Mouse (Mus musculus): ENCODE data around the gene Apoc2. TPM values are rescaled to one million over a fixed set of nuclear protein-coding genes. Genes with fewer than 3 reads are reported as not detected.
"Not testable (repeated sequence)": the region's sequence is repeated elsewhere in the genome, so short reads cannot be mapped to it uniquely, and the experiment has no call there.

The Apoc2 gene
- polyA plus RNA-seq, 1 experiment from 2014 or later = 2.7 TPM

DNA sequence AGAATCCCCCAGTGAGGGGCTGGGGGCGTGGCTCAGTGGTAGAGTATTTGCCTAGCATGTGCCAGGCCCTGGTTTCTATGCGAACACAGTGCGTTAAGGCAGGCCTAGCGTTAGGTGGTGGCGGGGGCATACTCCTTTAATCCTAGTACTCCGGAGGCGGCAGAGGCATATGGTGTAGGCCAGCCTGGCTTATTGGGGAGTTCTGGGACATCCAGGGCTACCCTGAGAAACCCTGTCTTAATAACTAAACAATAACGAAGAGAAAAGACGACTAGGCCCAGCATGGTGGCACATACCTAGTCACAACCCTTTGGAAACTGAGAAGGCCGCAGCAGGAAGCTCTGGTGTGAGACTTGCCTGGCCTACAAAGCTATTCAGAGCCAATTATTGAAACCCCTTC is 10.4 kb upstream of the Apoc2 start:
- peaks cover 9% of the 10 kb centered on the region for H3K4me1 ChIP-seq
- no peak overlapping the region for H3K4me3 ChIP-seq
- H3K4me2 ChIP-seq = no peak overlapping the region
- no peaks in the 10 kb centered on the region for H3K27me3 ChIP-seq
- no peak for ATAC-seq (ENCODE audit: insufficient number of reproducible peaks, low FRiP score, low TSS enrichment, low read depth)
- no peak overlapping the region for H3K27ac ChIP-seq
- H3K9me3 ChIP-seq = no peaks in the 10 kb centered on the region
- 92% methylated on average over 10 of the region's 10 CpGs for WGBS
- no peak overlapping the region for H3K9ac ChIP-seq
- no peaks in the 10 kb centered on the region for H3K36me3 ChIP-seq

DNA sequence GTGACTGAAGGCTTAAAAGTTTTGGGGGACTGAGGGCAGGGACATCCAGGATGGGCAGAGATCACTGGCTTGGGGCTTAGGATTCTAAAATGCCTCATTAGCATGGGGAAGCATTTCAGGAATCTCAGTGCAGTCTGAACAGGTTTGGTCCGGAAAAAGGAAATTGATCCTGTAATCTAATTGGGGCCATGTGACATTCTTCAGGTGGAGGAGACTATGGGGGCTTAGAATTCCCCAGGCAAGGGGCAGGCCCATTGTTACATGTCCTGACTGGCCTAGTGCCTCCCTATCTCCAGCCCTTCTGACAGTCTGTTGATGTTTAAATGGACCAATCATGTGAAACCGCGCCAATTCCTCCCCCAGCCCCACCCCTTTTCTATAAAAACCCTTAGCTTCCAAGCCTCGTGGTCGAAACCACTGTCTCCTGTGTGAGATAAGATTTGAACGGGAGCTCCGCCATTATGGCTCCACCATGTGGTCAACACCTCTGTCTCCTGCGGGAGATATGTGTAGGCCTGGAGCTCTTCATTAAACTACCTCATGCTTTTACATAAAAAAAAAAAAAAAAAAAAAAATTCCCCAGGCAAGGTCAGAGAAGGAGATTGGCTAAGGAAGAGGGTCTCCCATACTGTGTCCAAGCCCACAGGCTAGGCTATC is 9.3 kb upstream of the Apoc2 start:
- not testable (repeated sequence) for H3K27me3 ChIP-seq; H3K36me3 ChIP-seq; H3K4me1 ChIP-seq; H3K9me3 ChIP-seq; H3K4me2 ChIP-seq; H3K4me3 ChIP-seq; H3K27ac ChIP-seq; ATAC-seq (ENCODE audit: insufficient number of reproducible peaks, low FRiP score, low TSS enrichment, low read depth); H3K9ac ChIP-seq
- 60% methylated on average over 8 of the region's 8 CpGs for WGBS

DNA sequence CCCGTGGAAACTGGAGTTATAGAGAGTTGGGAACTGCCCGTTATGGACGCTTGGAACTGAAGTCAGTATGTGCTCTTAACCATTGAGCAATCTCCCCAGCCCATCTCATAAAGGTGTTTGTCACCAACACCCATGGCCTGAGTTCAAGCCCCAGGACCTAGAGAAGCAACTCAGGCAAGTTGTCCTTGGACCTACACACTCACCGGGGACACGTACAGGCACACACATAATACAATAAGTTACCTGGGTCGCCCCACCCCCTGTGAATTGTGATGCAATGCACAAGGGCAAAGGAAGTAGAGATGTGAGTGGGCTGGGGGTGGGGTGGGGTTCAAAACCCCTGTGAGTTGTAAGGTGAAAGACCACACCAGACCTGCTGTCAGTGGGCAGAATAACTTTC is 8.8 kb upstream of the Apoc2 start:
- no peak for ATAC-seq (ENCODE audit: insufficient number of reproducible peaks, low FRiP score, low TSS enrichment, low read depth)
- Histone ChIP-seq H3K9me3 (no peaks in the 10 kb centered on the region), H3K9ac (no peak overlapping the region), H3K4me2 (no peak overlapping the region), H3K36me3 (no peaks in the 10 kb centered on the region), H3K27me3 (no peaks in the 10 kb centered on the region), H3K4me3 (no peak overlapping the region), H3K4me1 (no peaks in the 10 kb centered on the region), H3K27ac (no peak overlapping the region)
- WGBS = 79% methylated on average over 6 of the region's 6 CpGs

DNA sequence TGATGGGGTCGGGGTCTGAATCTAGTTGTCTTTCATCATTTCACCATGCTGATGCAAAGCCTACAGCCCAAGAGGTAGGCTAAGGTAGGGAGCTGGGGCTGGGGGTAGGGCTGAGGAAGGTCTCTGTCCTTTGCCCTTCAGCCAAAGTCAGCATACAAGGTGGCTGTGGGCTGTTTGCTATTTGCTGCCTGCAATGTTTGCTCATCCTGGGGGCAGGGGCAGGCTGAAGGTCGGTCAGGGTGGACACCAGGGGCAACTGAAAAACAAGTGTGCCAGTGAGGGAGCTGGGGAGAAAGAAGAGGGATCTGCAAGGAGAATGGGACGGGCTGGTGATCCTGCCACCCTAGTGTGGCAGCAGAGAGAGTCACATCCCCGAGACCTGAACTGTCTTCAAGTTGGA is 7.6 kb upstream of the Apoc2 start:
- Histone ChIP-seq H3K4me1 (no peaks in the 10 kb centered on the region), H3K36me3 (no peaks in the 10 kb centered on the region), H3K27me3 (no peaks in the 10 kb centered on the region), H3K27ac (no peak overlapping the region), H3K4me2 (no peak overlapping the region), H3K9me3 (no peaks in the 10 kb centered on the region), H3K4me3 (no peak overlapping the region), H3K9ac (no peak overlapping the region)
- ATAC-seq (ENCODE audit: insufficient number of reproducible peaks, low FRiP score, low TSS enrichment, low read depth) = no peak
- WGBS = 61% methylated on average over 4 of the region's 4 CpGs

DNA sequence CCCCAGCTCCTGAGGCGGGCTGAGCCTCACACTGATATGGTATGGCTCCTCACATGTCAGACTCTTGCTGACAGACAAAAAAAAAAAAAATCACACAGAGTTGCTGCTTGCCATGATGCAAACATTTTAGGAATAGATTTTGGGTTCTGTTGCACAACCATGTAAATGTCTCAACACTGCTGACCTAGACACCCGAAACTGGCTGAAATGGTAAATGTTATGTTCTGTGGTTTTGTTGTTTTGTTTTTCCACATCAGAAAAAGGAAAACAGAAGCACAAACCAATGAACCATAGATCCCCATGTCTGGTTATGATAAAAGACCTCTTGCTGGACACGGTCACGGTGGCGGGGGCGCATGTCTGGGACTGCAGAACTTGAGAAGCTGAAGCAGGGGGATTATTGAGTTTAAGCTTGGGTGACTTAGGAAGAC is 6.0 kb upstream of the Apoc2 start:
- no peak for ATAC-seq (ENCODE audit: insufficient number of reproducible peaks, low FRiP score, low TSS enrichment, low read depth)
- H3K4me1 ChIP-seq = no peaks in the 10 kb centered on the region
- no peak overlapping the region for H3K4me2 ChIP-seq
- 83% methylated on average over 6 of the region's 6 CpGs for WGBS
- no peak overlapping the region for H3K27ac ChIP-seq
- H3K36me3 ChIP-seq = no peaks in the 10 kb centered on the region
- no peaks in the 10 kb centered on the region for H3K9me3 ChIP-seq
- no peaks in the 10 kb centered on the region for H3K27me3 ChIP-seq
- no peak overlapping the region for H3K9ac ChIP-seq
- no peak overlapping the region for H3K4me3 ChIP-seq

DNA sequence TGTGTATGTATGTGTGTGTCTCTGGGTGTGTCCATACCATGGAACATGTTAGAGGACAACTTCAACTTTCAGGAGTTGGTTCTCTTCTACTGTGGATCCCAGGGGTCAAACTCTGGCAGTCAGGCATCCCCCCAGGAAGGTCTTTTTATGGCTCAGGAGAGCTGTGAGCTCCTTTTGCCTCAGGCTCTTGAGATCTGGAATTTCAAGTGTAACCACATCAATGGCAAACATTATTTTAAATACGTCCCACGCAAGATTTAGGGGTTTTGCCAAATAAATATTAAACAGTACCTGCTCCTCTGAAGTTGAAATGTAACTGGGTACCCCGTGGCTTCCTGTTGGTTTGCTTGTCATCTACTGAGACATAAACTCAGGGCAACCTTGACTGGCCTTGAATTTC is 5.2 kb upstream of the Apoc2 start:
- ATAC-seq (ENCODE audit: insufficient number of reproducible peaks, low FRiP score, low TSS enrichment, low read depth) = no peak
- 33% methylated on average over 3 of the region's 3 CpGs for WGBS

DNA sequence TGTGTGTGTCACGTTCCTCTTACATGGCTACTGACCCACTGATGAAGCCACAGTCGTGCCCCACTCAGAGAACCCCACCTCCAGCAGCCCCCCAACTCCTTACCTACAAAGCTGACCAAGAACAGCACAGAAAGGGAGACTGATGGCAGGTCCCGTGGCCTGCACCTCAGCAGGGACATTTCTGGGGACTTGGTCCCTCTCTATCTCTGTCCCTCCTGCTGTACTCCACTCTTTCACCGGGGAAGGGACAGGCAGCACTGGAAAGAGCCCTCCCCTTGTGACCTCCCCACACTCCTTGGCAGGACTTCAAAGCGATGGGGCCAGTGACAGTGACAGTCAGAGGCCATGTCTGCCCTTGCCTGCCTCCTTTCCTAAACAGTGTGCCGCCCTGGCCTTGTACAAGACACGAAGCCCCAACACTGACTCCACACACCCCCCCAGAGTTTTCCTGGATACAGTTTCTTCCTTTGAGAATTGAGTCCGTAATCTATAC is 3.5 kb upstream of the Apoc2 start, which contains the start of the genes Gm44805 and Apoc4:
Gene Gm44805, minus strand, starts transcription at position 222 of the 493 bp plus-strand sequence.
Gene Apoc4, minus strand, starts transcription at position 278 of the 493 bp plus-strand sequence.
- Histone ChIP-seq H3K4me1 (no peaks in the 10 kb centered on the region), H3K36me3 (no peaks in the 10 kb centered on the region), H3K27me3 (no peaks in the 10 kb centered on the region), H3K4me3 (no peak within 1 kb of the TSS), H3K4me2 (no peak within 1 kb of the TSS), H3K9ac (no peak within 1 kb of the TSS), H3K27ac (no peak within 1 kb of the TSS), H3K9me3 (no peaks in the 10 kb centered on the region)
- ATAC-seq (ENCODE audit: insufficient number of reproducible peaks, low FRiP score, low TSS enrichment, low read depth) = no peak
- 59% methylated on average over 8 of the region's 8 CpGs for WGBS

More for the DNA sequence above, 5.2 kb upstream of the Apoc2 start:
- H3K27ac ChIP-seq = no peak overlapping the region
- no peaks in the 10 kb centered on the region for H3K9me3 ChIP-seq
- H3K27me3 ChIP-seq = no peaks in the 10 kb centered on the region
- no peak overlapping the region for H3K4me2 ChIP-seq
- no peak overlapping the region for H3K9ac ChIP-seq
- no peak overlapping the region for H3K4me3 ChIP-seq
- no peaks in the 10 kb centered on the region for H3K36me3 ChIP-seq
- H3K4me1 ChIP-seq = no peaks in the 10 kb centered on the region

DNA sequence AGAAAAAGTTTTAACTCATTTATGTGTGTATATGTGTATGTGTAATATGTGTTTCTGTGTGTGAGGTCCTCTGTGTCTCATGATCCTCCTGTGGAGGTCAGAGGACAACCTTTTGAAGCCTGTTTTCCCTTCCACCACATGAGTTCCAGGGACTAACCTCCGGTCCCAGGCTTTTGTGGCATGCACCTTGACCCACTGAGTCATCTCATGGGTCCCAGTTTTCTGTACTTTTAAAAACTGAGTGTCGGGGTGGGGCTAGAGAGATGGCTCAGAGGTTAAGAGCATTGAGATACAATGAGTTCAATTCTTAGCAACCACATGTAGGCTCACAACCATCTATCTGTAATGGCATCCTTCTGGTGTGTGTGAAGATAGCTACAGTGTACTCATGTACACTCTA is 3.0 kb upstream of the Apoc2 start:
- no peaks in the 10 kb centered on the region for H3K9me3 ChIP-seq
- H3K4me3 ChIP-seq = no peak overlapping the region
- H3K9ac ChIP-seq = no peak overlapping the region
- H3K27me3 ChIP-seq = no peaks in the 10 kb centered on the region
- H3K4me1 ChIP-seq = no peaks in the 10 kb centered on the region
- 86% methylated on average over 2 of the region's 2 CpGs for WGBS
- no peak overlapping the region for H3K27ac ChIP-seq
- ATAC-seq (ENCODE audit: insufficient number of reproducible peaks, low FRiP score, low TSS enrichment, low read depth) = no peak
- H3K4me2 ChIP-seq = no peak overlapping the region
- H3K36me3 ChIP-seq = no peaks in the 10 kb centered on the region

DNA sequence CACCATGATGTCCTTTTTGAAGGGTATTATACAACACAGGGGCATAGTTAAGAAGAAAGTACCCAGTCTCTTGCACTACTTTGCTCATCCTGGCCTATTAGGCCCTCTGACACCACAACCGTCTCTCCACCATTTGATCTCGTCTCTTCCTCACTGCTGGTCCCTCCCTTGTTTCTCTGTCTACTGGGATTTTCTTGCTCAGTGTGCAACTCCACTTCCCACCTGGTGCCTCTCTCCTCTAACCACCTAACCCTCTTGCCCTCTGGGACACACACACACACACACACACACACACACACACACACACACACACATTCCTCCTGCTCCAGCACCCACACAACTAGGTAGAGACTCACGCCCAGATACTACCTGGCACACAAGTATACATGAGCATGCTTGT is 1.2 kb upstream of the Apoc2 start:
- Histone ChIP-seq H3K9ac (no peak overlapping the region), H3K36me3 (no peaks in the 10 kb centered on the region), H3K4me1 (no peaks in the 10 kb centered on the region), H3K4me2 (no peak overlapping the region), H3K27me3 (no peaks in the 10 kb centered on the region), H3K9me3 (no peaks in the 10 kb centered on the region), H3K4me3 (no peak overlapping the region), H3K27ac (no peak overlapping the region)
- no peak for ATAC-seq (ENCODE audit: insufficient number of reproducible peaks, low FRiP score, low TSS enrichment, low read depth)
- 84% methylated on average over 3 of the region's 3 CpGs for WGBS

DNA sequence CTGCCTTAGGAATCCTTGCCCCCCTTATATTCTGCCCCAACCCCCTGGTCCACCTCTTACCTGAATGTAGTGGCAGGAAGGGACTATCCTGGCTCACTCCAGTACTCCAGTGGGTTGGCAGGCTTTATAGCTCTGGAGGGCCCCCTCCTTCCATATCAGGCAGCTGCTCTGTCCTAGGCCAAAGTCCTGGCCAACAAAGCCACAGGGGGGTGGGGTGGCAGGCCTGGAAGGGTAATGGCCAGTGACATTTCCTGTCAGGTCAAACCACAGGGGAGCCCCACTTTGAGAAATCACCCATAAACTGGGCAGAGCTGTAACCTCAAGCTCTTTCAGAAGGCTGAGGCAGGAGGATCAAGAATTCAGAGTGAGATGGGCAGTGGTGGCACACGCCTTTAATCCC is 1.1 kb downstream of the Apoc2 start:
- ATAC-seq (ENCODE audit: insufficient number of reproducible peaks, low FRiP score, low TSS enrichment, low read depth) = no peak
- no peak overlapping the region for H3K4me3 ChIP-seq
- H3K4me1 ChIP-seq = no peaks in the 10 kb centered on the region
- no peak overlapping the region for H3K4me2 ChIP-seq
- no peak overlapping the region for H3K27ac ChIP-seq
- no peaks in the 10 kb centered on the region for H3K27me3 ChIP-seq
- H3K9ac ChIP-seq = no peak overlapping the region
- H3K9me3 ChIP-seq = no peaks in the 10 kb centered on the region
- 50% methylated on average over 1 of the region's 1 CpGs for WGBS
- H3K36me3 ChIP-seq = no peaks in the 10 kb centered on the region

DNA sequence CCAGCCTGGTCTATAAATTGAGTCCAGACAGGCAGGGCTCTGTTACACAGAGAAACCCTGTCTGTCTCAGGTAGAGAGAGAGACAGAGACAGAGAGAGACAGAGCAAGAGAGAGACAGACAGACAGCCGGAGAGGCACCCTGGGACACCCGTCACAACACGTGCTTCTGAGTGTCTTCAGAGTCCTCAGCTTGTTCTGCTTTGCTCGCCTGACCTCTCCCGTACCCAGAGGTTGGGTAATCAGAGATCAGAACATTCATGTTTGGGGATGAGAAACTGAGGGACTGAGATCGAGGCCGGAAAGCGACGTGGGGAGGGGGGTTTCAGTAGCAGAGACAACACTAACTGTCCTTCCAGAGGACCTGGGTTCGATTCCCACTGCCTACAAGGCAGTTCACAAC is 1.9 kb downstream of the Apoc2 start:
- Histone ChIP-seq H3K27ac (no peak overlapping the region), H3K9me3 (no peaks in the 10 kb centered on the region), H3K36me3 (no peaks in the 10 kb centered on the region), H3K4me3 (no peak overlapping the region), H3K4me2 (no peak overlapping the region), H3K27me3 (no peaks in the 10 kb centered on the region), H3K4me1 (no peaks in the 10 kb centered on the region), H3K9ac (no peak overlapping the region)
- no peak for ATAC-seq (ENCODE audit: insufficient number of reproducible peaks, low FRiP score, low TSS enrichment, low read depth)
- WGBS = 78% methylated on average over 10 of the region's 10 CpGs

DNA sequence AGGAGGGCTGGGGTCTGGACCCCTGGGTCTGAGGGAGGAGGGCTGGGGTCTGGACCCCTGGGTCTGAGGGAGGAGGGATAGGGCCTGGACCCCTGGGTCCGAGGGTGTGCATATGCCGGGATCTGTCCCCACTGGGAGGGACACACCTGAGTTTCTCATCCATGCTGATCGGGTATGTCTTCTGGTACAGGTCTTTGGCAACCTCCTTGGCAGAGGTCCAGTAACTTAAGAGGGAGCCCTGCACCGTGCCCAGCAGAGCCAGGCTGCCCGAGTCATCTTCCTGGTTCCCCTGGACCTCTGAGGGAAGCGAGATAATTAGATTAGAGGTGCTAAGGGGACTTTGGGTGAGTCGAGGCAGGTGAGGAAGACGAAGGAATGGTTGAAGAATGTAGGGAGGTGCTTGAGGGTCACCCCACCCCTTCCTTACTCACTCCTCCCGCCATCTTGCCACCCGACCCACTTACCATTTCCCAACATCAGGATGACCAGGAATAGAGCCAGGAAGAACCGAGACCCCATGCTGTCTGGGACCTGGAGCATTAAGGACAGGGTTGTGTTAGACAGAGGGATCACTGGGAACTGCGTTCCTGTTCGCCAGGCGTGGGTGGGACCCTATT is 4.5 kb downstream of the Apoc2 start:
- H3K27me3 ChIP-seq = no peaks in the 10 kb centered on the region
- no peaks in the 10 kb centered on the region for H3K9me3 ChIP-seq
- no peaks in the 10 kb centered on the region for H3K36me3 ChIP-seq
- WGBS = 63% methylated on average over 14 of the region's 14 CpGs
- H3K27ac ChIP-seq = no peak overlapping the region
- ATAC-seq (ENCODE audit: insufficient number of reproducible peaks, low FRiP score, low TSS enrichment, low read depth) = no peak
- H3K4me1 ChIP-seq = peaks cover 5% of the 10 kb centered on the region
- H3K9ac ChIP-seq = no peak overlapping the region
- H3K4me3 ChIP-seq = no peak overlapping the region
- no peak overlapping the region for H3K4me2 ChIP-seq

All from limb, embryonic 15.5 days (tissue).